Mouse (Mus musculus) large intestine, adult 2 months (tissue): ENCODE measurements at regions not wholly inside any gene's neighbourhood (a gene's known extent, or its start where the extent isn't known, plus 50 kb on each side); places are given as distances from the start of the nearest gene placed in this dataset.
"Not testable (repeated sequence)": the region's sequence is repeated elsewhere in the genome, so short reads cannot be mapped to it uniquely, and the experiment has no call there.

Experiments
- DNase-seq: peaks from one replicate; pipeline ENCODE4 v3.0.0-alpha.2; 2012; ENCODE audit warnings: low read depth, low spot score
- WGBS: fragments of 180-500 bp; shearing (Covaris S2); methylation state at CpG from one replicate; pipeline ENCODE4 v1.1.7; 2018; 5-methylcytosine and 5-hydroxymethylcytosine counted together

GRCm38 (mm10) chr13:28847478-28847877, 106.0 kb downstream of the Sox4 start:
- no peak for DNase-seq
- 87% methylated on average over 3 of the region's 3 CpGs for WGBS

- 95% methylated on average over 3 of the region's 3 CpGs for WGBS
- DNase-seq: no peak
Measured at GRCm38 (mm10) chr13:28844495-28844894, 109.0 kb downstream of the Sox4 start.

- 60% methylated on average over 3 of the region's 3 CpGs for WGBS
- DNase-seq: no peak
Measured at GRCm38 (mm10) chr13:28842811-28843210, 110.7 kb downstream of the Sox4 start.

DNA sequence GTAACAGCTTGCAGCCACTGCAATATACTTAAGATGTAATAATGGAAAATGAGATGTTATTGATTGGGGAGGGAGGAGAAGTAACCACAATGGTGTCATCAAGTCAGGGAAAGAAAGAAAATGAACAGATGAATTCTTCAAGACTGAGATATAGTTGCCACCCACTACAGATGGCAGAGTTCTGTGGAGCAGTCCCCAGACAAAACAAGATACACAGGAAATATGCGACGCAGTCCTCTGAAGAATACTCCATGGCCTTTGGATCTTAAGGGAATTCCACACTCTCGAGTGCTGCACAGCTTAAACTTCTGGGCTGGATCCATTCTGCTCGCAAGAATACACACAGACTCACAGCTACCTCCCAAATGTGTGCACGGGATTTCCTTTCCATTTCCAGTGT, 113.4 kb downstream of the Sox4 start:
- DNase-seq: no peak
- 81% methylated on average over 5 of the region's 5 CpGs for WGBS

GRCm38 (mm10) chr13:28839084-28839483, 114.4 kb downstream of the Sox4 start:
- no peak for DNase-seq
- 41% methylated on average over 6 of the region's 6 CpGs for WGBS

GRCm38 (mm10) chr13:28838216-28838615, 115.3 kb downstream of the Sox4 start:
- no peak for DNase-seq
- 68% methylated on average over 3 of the region's 3 CpGs for WGBS

DNA sequence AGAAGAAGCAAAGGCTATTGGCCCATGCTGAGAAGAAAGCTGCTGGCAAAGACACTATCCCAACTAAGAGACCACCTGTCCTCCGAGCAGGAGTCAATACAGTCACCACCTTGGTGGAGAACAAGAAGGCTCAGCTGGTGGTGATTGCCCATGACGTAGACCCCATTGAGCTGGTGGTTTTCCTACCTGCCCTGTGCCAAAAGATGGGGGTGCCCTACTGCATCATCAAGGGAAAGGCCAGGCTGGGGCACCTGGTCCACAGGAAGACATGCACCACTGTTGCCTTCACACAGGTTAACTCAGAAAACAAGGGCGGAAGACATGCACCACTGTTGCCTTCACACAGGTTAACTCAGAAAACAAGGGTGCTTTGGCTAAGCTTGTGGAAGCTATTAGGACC, 116.3 kb downstream of the Sox4 start:
- DNase-seq: not testable (repeated sequence)
- 98% methylated on average over 3 of the region's 3 CpGs for WGBS

GRCm38 (mm10) chr13:28833700-28834065, 119.8 kb downstream of the Sox4 start:
- DNase-seq: no peak
- 95% methylated on average over 1 of the region's 1 CpGs for WGBS

DNA sequence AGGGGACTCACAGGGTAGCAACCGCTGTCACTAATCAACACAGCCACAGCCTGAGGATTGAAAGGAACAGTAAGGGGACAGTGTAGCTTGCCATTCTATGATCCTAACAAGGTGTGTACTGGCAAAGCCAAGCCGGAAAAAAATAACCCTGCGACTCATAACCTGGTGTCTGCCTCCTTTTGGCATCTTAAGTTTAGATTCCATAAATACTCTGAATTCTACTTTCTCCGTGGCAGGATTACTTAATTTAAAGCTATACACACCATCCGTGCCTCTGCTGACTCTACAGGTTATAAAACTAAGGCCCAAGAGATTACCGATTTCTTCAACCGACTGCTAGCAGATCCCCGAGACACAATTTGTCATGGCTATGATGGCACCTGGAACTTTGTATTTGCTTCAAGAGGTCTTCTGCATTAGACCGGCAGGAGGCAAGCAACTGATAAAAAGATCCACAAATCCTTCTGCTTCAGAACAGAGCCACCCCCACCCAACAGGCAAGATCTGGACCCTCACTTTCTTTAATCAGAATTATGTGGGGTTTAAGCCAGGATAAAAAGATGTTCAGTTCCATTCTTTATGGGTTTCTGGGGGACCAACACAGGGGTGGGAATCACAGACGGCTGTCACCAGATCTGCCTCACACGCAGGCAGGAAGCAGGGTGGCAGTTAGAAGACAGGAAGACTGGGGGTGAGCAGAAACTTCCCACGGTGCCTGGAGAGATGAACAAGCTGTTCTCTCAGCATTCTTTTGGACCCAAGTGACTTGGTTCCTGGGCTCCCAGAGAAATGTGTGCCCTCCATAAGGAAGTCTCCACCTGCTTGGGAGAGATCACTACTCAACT, 120.4 kb downstream of the Sox4 start:
- no peak for DNase-seq
- 68% methylated on average over 12 of the region's 12 CpGs for WGBS

- 88% methylated on average over 7 of the region's 7 CpGs for WGBS
- no peak for DNase-seq
Measured at GRCm38 (mm10) chr13:28826284-28826683, 127.2 kb downstream of the Sox4 start.

DNA sequence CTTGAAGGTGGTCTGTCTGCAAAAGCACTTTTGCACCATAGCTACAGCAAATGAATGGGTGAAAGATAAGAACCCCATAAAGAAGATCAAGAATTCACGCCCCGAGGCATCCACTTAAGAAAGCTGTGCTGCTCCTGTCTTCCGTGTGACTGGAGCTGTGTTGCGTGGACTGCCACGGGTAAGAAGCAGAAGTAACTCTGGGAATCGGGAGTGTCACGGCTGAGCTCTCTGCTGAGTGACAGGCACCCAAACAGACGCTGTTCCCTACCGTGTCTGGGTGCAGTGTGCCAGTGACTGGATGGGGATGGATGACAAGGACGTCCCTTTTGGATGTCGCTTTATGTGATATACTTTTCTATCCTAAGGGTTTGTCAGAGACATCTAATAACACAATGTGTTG, 129.5 kb downstream of the Sox4 start:
- no peak for DNase-seq
- 67% methylated on average over 11 of the region's 11 CpGs for WGBS

GRCm38 (mm10) chr13:28823311-28823880, 130.1 kb downstream of the Sox4 start:
- 82% methylated on average over 9 of the region's 9 CpGs for WGBS
- no peak for DNase-seq

DNA sequence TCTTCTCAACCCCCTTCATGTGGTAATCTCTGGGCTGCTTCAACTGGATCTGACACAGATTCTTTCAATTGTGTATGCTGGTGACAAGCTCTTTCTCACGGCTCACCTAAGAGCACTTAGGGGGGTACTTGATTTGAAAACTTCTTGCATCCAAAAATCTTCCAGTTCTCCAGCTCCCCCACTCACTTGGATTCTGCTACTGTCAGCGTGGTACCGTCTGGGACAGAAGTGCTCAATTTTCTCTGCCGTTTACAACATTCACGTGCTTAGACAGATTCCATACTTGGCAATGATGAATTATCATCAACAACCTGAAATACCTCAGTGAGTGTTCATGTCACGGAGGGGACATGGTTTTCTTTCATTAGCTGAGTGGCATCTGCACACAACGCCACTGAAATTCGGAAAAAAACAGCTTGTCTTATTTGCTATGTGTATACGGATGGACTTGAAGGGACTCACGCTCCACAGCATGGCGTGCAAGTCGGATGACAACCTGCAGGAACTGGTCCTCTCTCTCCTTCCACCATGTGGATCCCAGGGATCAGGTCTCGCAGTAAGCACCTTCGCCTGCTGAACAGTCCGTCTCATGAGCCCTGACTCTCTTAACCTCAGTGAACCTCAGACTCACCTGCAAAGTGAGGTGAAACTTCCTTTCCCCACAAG, 132.5 kb downstream of the Sox4 start:
- DNase-seq: no peak
- WGBS: 84% methylated on average over 15 of the region's 15 CpGs

DNA sequence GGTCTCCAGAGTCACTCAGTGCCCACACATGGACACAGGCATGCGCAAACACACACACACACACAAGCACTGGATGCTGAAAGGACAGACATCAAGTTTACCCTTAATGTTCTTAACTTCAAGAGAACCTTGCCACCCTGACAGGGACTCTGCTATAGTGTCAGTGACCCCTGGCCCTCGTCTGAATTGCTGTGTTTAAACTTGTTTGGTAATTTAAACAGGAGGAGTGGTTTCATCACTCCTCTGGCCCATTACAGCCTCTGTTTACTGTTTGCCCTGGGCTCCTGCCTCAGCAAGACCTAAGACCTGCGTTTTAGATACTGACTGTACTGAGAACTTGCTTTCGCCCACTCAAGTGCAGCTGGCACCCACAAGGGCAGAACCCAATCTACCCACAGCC, 139.4 kb downstream of the Sox4 start:
- WGBS: 56% methylated on average over 4 of the region's 4 CpGs
- DNase-seq: no peak

GRCm38 (mm10) chr13:28811667-28812575, 141.6 kb downstream of the Sox4 start:
- 83% methylated on average over 12 of the region's 12 CpGs for WGBS
- no peak for DNase-seq

DNA sequence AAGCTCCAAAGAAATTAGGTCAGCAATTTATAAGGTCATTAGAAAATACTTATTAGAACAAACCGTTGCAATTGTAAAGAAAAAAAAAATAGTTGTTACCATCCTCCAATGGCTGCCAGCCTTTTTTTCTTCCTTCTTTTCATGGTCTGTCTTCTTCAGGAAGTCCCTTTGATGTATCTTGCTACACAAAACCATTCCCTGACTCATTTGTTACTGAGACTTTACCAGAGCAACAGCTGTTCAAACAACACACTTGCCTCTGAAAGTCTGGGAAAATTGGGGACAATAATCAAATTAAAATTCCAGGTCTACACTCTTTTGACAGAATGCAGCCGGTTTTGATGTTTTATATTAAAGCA, 142.5 kb downstream of the Sox4 start:
- 20% methylated on average over 2 of the region's 2 CpGs for WGBS
- no peak for DNase-seq

- no peak for DNase-seq
Measured at GRCm38 (mm10) chr13:28810326-28811080, 143.0 kb downstream of the Sox4 start.

DNA sequence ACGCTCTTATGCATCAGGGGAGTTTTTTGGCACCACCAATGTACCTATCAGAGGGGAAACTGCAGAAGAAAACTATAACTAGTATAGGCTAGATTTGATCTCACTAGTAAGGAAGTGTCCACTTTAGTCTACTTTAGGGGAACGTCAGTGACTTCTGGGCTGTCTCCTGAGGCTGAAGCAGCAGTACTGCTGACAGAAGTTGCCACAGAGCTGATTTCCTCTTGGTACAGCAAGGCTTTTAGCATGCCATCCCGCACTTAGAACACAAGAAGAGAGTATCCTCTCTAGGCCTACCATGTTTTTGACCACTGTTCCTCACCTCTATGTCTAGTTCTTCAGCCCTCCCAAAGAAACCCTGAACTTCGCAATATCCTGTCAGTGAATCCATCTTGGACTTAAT, 148.2 kb downstream of the Sox4 start:
- WGBS: 66% methylated on average over 4 of the region's 4 CpGs
- DNase-seq: no peak

More at GRCm38 (mm10) chr13:28810326-28811080, 143.0 kb downstream of the Sox4 start:
- 66% methylated on average over 6 of the region's 6 CpGs for WGBS

DNA sequence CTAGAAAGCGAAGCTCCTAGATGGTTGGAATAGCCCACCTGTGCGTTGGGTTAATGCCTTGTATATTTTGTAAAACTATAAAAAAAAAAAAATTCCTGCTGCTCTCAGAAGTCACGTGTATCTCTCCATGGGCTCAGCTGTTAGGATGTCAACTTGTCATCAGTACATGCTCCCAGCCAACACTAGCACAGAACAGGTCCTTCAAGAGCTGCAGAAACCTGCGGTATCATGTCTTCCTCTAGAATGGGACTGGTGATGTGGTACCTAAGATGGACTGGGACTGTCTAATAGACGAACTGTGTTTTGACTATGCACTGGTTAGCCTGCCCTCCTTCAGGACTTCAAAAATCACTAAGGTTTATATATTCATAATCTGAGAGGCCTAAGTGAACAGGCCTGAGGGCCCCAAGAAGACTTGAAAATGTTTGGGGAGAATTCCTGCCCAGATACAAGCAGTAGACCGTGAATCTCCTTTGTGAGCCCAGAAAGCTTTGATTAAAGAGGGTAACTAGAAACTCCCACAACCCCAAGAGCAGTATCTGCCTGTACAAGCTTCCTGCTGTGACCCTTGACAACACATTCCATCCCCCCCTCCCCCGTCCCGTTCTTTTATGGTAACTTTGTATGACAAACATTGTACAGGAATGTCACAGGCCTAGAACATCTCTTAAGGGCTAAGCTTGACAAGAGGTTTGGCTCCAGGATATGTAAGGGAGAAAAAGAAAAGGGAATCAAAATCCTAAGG, 152.1 kb downstream of the Sox4 start:
- DNase-seq: no peak
- WGBS: 84% methylated on average over 8 of the region's 8 CpGs
